Mouse (Mus musculus): ENCODE results near the gene Pkd1l3.

The Pkd1l3 gene

GRCm38 (mm10) chr8:109704565-109705319, 90.4 kb downstream of the Pkd1l3 start:
- no peak for DNase-seq (ENCODE audit: low spot score)

GRCm38 (mm10) chr8:109705320-109706075, 91.2 kb downstream of the Pkd1l3 start, which contains the start of gene Zfp821:
TSS of gene Zfp821 (plus strand) at chr8:109705546.
- peak; percentile 94 for DNase-seq (ENCODE audit: low spot score)

GRCm38 (mm10) chr8:109706076-109706873, 92.0 kb downstream of the Pkd1l3 start:
- peak; percentile 40 for DNase-seq (ENCODE audit: low spot score)

- DNase-seq (ENCODE audit: low spot score), result peak; percentile 39
Measured at GRCm38 (mm10) chr8:109706874-109707237, 92.5 kb downstream of the Pkd1l3 start.

- no peak for DNase-seq (ENCODE audit: low spot score)
Measured at GRCm38 (mm10) chr8:109707921-109708320, 93.6 kb downstream of the Pkd1l3 start.

GRCm38 (mm10) chr8:109712521-109712920, 98.2 kb downstream of the Pkd1l3 start:
- no peak for DNase-seq (ENCODE audit: low spot score)

GRCm38 (mm10) chr8:109714961-109715360, 100.6 kb downstream of the Pkd1l3 start:
- no peak for DNase-seq (ENCODE audit: low spot score)

Measured in testis, postnatal 14 days (tissue).